Mouse (Mus musculus) myocyte (in vitro differentiated cells): ENCODE results near the gene Unc5c.

Experiments
- E2F4 ChIP-seq: IDR thresholded peaks from one replicate; pipeline ENCODE4 v1.6.1; 2011; ENCODE audit warnings: mild to moderate bottlenecking, control low read depth, moderate library complexity; ENCODE audit not compliant: insufficient read depth
- POLR2A ChIP-seq: IDR thresholded peaks from one replicate; pipeline ENCODE4 v1.6.1; 2011; ENCODE audit warnings: low read depth, mild to moderate bottlenecking, control low read depth, moderate library complexity; ENCODE audit not compliant: insufficient read length

GRCm38 (mm10) chr3:141547341-141547814 lies 82.4 kb downstream of the Unc5c start:
- TF ChIP-seq POLR2A (no peak), E2F4 (no peak)
